Mouse (Mus musculus) embryonic fibroblast, embryonic 13.5 days (primary cell): ENCODE data around the gene Mnx1. TPM values are rescaled to one million over a fixed set of nuclear protein-coding genes. Genes with fewer than 3 reads are reported as not detected.

Source experiments
- H3K27ac ChIP-seq: 2 replicates; pipeline ENCODE4 v1.5.1; 2012; ENCODE audit warnings: low read length, control low read depth, inconsistent platforms; ENCODE audit not compliant: insufficient read depth
- H3K4me1 ChIP-seq: 2 replicates; pipeline ENCODE4 v1.6.1; 2011; ENCODE audit warnings: low read length; ENCODE audit not compliant: control insufficient read depth, insufficient read depth
- H3K4me3 ChIP-seq: 2 replicates; pipeline ENCODE4 v1.5.1; 2011; ENCODE audit warnings: mild to moderate bottlenecking, control low read depth, low read length; ENCODE audit not compliant: insufficient read depth
- CTCF ChIP-seq: IDR thresholded peaks from 2 replicates; pipeline ENCODE4 v1.5.1; 2011; ENCODE audit warnings: mild to moderate bottlenecking, control low read depth, low read length, moderate library complexity, borderline replicate concordance; ENCODE audit not compliant: insufficient read depth
- POLR2A ChIP-seq: IDR thresholded peaks from 2 replicates; pipeline ENCODE4 v1.6.1; 2011; ENCODE audit warnings: low read depth, mild to moderate bottlenecking, control low read depth, low read length, moderate library complexity
- polyA plus RNA-seq: library from polyadenylated mRNA; stranded (reverse); fragments of >200 nt; gene quantifications from 2 replicates; pipeline ENCODE4 v1.2.4, GENCODE M21; 2011; ENCODE audit warnings: low read depth; ENCODE audit not compliant: missing spikeins, insufficient read length

The Mnx1 gene
- polyA plus RNA-seq: not detected in 2 replicates

DNA sequence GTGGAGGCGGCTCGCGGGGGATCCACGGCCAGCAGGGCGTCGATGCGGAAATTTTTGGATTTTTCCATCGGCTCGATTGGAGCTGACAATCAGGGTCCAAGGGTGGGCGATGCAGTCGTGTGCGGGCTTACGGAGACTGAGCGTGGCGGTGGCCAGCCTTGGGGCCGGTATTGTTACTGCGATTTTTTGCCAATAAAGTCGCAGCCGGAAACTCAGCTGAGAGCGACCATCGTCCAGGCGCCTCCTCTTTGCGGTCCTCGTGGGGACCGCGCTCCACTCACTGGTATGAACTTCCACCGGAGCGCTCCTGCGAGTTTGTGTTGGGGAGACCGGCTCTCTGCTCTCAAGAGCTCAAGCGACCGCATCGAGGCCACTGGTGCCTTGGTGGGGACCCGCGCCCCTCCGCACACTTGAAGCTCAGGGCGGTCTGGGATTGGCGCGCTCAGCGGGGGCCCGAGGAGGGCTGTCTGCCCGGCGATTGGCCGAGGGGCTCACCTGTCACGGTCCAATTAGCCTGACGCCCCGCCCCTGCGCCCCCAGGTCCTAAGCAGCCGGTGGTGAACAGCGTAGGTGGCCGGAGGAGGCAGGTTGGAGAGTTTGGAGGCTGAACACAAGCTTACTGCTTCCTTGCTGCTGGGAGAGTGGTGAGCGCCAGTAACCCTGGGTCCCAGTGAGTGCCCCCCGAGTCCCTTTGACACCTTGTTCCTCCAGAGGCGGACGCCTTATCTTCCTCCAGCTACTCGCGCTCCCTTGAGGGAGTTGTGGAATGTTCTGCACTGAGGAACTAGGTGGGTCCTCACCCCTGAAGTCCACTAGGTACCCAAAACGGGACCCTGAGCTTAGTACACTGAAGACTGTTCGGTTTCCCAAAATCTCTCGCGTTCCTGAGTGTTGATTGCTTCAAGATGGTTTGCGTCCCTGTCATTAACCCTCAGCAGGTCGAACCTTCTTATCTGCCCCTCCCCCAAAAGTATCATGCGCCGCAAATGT is at the start of gene Mnx1:
Gene Mnx1 (minus strand): TSS at position 263 of the 990 bp plus-strand sequence.
- no peak for TF ChIP-seq CTCF
- no peak for TF ChIP-seq POLR2A
- H3K4me1 ChIP-seq: no peaks in the 10 kb centered on the region
- no peak within 1 kb of the TSS for H3K27ac ChIP-seq
- H3K4me3 ChIP-seq: no peak within 1 kb of the TSS; the same call in 1 of the 2 replicates

- TF ChIP-seq CTCF (no peak), POLR2A (no peak)
- H3K4me1 ChIP-seq: no peaks in the 10 kb centered on the region
- no peak overlapping the region for H3K27ac ChIP-seq
- no peak overlapping the region for H3K4me3 ChIP-seq
Observed at GRCm38 (mm10) chr5:29516432-29516831, 38.2 kb upstream of the Mnx1 start.

GRCm38 (mm10) chr5:29515888-29516287 is 37.6 kb upstream of the Mnx1 start:
- no peak for TF ChIP-seq CTCF
- TF ChIP-seq POLR2A: no peak
- no peak overlapping the region for H3K4me3 ChIP-seq
- no peaks in the 10 kb centered on the region for H3K4me1 ChIP-seq
- H3K27ac ChIP-seq: no peak overlapping the region

DNA sequence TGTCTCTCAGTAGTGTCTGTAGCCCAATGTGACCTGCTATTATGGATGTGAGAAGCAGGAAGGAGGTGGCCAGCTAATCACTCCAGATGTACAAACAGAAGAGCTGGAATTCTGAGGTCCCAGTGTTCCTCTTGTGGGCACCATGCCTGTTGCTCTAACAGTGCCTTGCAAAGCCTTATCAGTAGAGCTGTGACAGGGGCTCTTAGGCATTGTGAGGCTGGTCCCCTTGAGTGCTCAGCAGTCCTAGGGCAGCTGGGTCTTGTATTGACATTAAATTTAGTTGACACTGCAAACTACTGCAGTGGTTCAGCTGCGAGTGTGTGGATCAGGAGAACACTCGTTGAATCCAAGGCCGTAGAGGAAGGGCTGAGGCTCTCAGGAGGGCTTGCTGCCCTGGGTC is 28.7 kb upstream of the Mnx1 start:
- no peak overlapping the region for H3K4me3 ChIP-seq
- no peaks in the 10 kb centered on the region; the same call in 1 of the 2 replicates for H3K4me1 ChIP-seq
- H3K27ac ChIP-seq: no peak overlapping the region
- TF ChIP-seq CTCF (no peak), POLR2A (no peak)

DNA sequence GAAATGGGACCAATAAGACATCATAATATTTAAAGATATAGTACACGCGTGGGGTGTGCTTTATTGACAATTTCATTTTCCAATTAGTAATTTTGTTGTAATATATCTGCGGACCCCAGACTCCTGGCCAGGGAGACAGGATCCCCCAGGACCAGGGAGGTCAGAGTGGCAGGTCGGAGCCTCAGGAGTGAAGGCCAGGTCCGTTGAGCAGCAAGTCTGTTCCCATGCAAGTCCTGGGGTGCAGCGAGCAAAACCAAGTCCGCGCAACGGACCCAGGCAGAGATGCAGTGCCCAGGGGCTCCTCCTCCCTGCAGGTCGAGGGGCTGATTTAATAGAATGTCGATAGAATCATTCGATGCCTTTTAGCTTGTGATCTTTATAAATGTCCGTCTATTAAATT is 9.1 kb upstream of the Mnx1 start:
- Histone ChIP-seq H3K4me3 (no peak overlapping the region), H3K4me1 (no peaks in the 10 kb centered on the region), H3K27ac (no peak overlapping the region)
- TF ChIP-seq POLR2A (no peak), CTCF (no peak)

DNA sequence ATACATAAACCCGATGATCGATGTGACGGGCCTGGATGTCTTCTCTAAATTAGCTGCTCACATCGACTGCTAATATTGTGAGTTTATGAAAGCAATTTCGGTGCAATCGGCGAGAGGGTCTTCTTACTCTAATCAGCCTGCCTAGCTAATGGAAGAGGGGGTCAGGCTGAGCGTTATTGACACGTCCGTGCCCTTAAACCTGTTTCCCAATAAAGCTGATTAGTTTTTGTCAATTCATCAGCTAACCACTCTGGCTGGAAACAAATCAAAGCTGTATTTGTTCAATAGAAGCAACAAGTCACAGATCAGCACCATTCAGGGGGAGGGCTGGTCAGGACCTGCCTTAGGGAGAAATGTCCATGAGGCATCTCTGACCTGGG is 7.7 kb upstream of the Mnx1 start:
- no peak overlapping the region for H3K4me3 ChIP-seq
- H3K4me1 ChIP-seq: no peaks in the 10 kb centered on the region
- no peak for TF ChIP-seq CTCF
- no peak for TF ChIP-seq POLR2A
- no peak overlapping the region for H3K27ac ChIP-seq

GRCm38 (mm10) chr5:29484965-29485940 is 7.0 kb upstream of the Mnx1 start:
- H3K27ac ChIP-seq: no peak overlapping the region
- TF ChIP-seq CTCF (no peak), POLR2A (no peak)
- H3K4me1 ChIP-seq: no peaks in the 10 kb centered on the region
- no peak overlapping the region for H3K4me3 ChIP-seq

- TF ChIP-seq POLR2A (no peak), CTCF (no peak)
Observed at GRCm38 (mm10) chr5:29483801-29484200, 5.5 kb upstream of the Mnx1 start.

DNA sequence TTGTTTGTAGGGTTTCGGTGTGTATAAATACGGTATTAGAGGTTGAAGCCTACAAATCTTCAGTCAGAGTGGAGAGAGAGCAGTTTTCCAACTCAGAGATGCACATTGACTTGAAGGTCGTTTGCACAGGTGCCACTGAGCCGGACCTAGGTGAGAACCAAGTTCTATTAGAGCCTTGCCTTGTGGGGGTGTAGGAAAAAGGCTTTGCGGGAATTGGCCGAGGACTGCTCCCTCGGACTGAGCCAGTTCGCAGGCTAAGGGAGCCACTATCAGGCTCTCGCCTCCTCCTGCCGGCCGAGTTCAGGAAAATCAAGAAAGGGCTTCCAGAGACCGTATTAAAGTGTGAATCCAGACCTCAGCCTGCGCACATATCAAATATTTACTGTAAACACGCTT is 926 bp upstream of the Mnx1 start:
- no peak overlapping the region for H3K4me3 ChIP-seq
- H3K4me1 ChIP-seq: no peaks in the 10 kb centered on the region
- no peak overlapping the region for H3K27ac ChIP-seq
- TF ChIP-seq POLR2A (no peak), CTCF (no peak)

More at GRCm38 (mm10) chr5:29483801-29484200, 5.5 kb upstream of the Mnx1 start:
- Histone ChIP-seq H3K4me1 (no peaks in the 10 kb centered on the region), H3K4me3 (no peak overlapping the region), H3K27ac (no peak overlapping the region)
